11 mouse cellular contexts compared by ENCODE assay signal in the genomic region with DNA sequence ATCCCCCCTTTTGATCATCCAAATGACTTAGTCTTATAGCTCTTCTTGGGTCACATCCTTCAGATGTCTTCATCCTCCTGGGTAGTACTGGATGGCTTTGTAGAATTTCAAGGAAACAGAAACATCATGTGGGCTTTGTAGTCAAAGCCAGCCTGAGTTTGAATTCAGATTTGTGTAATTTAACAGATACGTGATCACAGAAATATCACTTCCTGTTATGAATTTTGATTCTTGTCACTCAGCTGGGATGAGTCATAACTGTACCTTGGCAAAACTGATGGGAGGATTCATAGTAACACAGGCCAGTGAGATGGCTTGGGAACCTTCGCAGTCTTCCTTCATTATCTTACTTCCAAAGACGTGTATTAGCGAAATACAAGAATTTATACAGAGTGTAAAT.
"Had no signal": no experiment of that assay in that cellular context is flagged by ENCODE, and none has a peak within 500 bp of the region (broad histone marks: within the 10 kb centered on the region; RNA-seq: fewer than 3 reads in every experiment).

No protein-coding gene starts in this region.

- DNase-seq: liver, postnatal 0 days; lung, adult 2 months; lung, postnatal 14 days; lung, postnatal 36 days; right cerebral cortex, postnatal 14 days; thymus, adult 18-20 months; thymus, postnatal 14 days; thymus, postnatal 36 days had no signal

- ATAC-seq: liver, postnatal 0 days; lung, postnatal 0 days; midbrain, embryonic 13.5 days; midbrain, embryonic 15.5 days had no signal
